Mouse (Mus musculus) WW6 (cell line): ENCODE results near the gene Ccdc158.

ENCODE experiments used
- DNase-seq: peaks from one replicate; pipeline ENCODE4 v3.0.0-alpha.2; 2013; ENCODE audit warnings: low read depth, low spot score

Ccdc158 gene

GRCm38 (mm10) chr5:92688124-92688523 is 13.1 kb upstream of the Ccdc158 start:
- DNase-seq: no peak

- no peak for DNase-seq
Measured at GRCm38 (mm10) chr5:92684715-92685460, 9.8 kb upstream of the Ccdc158 start.

- no peak for DNase-seq
Measured at GRCm38 (mm10) chr5:92683871-92684475, 8.9 kb upstream of the Ccdc158 start.

GRCm38 (mm10) chr5:92683351-92683807 is 8.3 kb upstream of the Ccdc158 start, which contains the start of gene Shroom3:
Gene Shroom3, plus strand, starts transcription at chr5:92683435.
- peak; percentile 38 for DNase-seq

GRCm38 (mm10) chr5:92682621-92683348 is 7.7 kb upstream of the Ccdc158 start:
- peak; percentile 43 for DNase-seq

GRCm38 (mm10) chr5:92681861-92682260 is 6.8 kb upstream of the Ccdc158 start:
- DNase-seq: no peak

GRCm38 (mm10) chr5:92679441-92679840 is 4.4 kb upstream of the Ccdc158 start:
- DNase-seq: no peak

GRCm38 (mm10) chr5:92675574-92675920 is 476 bp upstream of the Ccdc158 start:
- no peak for DNase-seq

GRCm38 (mm10) chr5:92666860-92667259 is 8.2 kb downstream of the Ccdc158 start:
- DNase-seq: no peak

GRCm38 (mm10) chr5:92664321-92664720 is 10.8 kb downstream of the Ccdc158 start:
- DNase-seq: no peak

- peak; percentile 47 for DNase-seq
Measured at GRCm38 (mm10) chr5:92656256-92656655, 18.8 kb downstream of the Ccdc158 start.

- no peak for DNase-seq
Measured at GRCm38 (mm10) chr5:92640861-92641260, 34.2 kb downstream of the Ccdc158 start.

GRCm38 (mm10) chr5:92635891-92636290 is 39.2 kb downstream of the Ccdc158 start:
- DNase-seq: no peak

GRCm38 (mm10) chr5:92634916-92635315 is 40.2 kb downstream of the Ccdc158 start:
- DNase-seq: no peak

- DNase-seq: no peak
Measured at GRCm38 (mm10) chr5:92633526-92633925, 41.5 kb downstream of the Ccdc158 start.

- no peak for DNase-seq
Measured at GRCm38 (mm10) chr5:92627896-92628295, 47.2 kb downstream of the Ccdc158 start.

GRCm38 (mm10) chr5:92621883-92622282 is 53.2 kb downstream of the Ccdc158 start:
- DNase-seq: no peak

- DNase-seq: no peak
Measured at GRCm38 (mm10) chr5:92612756-92613155, 62.3 kb downstream of the Ccdc158 start.

GRCm38 (mm10) chr5:92607492-92608229 is 67.4 kb downstream of the Ccdc158 start:
- DNase-seq: no peak

- no peak for DNase-seq
Measured at GRCm38 (mm10) chr5:92604452-92605247, 70.4 kb downstream of the Ccdc158 start.
